Mouse (Mus musculus): ENCODE measurements around the gene Akr1b3. TPM values are rescaled to one million over a fixed set of nuclear protein-coding genes. Genes with fewer than 3 reads are reported as not detected.

The Akr1b3 gene
- polyA plus RNA-seq, 1 experiment from 2014 or later, result 126 TPM

Other genes with a start within 250 kb of the Akr1b3 start
- gene Slc35b4, start 140.4 kb downstream of the Akr1b3 start, polyA plus RNA-seq (2015; fragmentation: Nextera tagmentation; extraction: Ambion mirVana), result 39.4 and 47.8 TPM in 2 replicates
- 4.7 and 5.7 TPM in 2 replicates for gene Akr1b8, start 36.6 kb upstream of the Akr1b3 start, polyA plus RNA-seq (2015; fragmentation: Nextera tagmentation; extraction: Ambion mirVana)
- gene Akr1b10, start 66.7 kb upstream of the Akr1b3 start, polyA plus RNA-seq (2015; fragmentation: Nextera tagmentation; extraction: Ambion mirVana), result 13.7 and 16.0 TPM in 2 replicates
- gene Akr1b7, start 94.9 kb upstream of the Akr1b3 start, polyA plus RNA-seq (2015; fragmentation: Nextera tagmentation; extraction: Ambion mirVana), result 0.35 and 0.65 TPM in 2 replicates
- 70.5 and 82.6 TPM in 2 replicates for gene Bpgm, start 158.7 kb upstream of the Akr1b3 start, polyA plus RNA-seq (2015; fragmentation: Nextera tagmentation; extraction: Ambion mirVana)

Measured in neural tube, embryonic 15.5 days (tissue).